Comparison of ENCODE assay signal across 8 mouse cellular contexts in the genomic region with DNA sequence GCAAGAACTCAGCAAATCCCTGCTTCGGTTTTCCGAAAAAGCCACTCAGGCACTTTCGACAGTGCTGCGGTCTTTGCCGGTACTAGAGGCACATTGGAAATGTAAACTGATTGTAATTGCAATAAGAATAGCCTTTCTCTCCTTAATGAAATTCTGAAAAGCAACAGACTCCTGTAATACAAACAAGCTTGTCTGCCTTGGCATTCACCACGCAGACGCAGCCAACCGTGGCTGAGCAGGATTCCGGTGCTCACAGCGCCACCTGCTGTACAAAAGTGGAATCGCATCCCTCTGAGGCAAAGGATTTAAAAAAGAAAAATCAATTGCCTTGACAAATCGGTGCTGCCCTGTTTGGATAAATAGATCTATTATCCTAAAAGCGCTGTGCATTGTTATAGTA.
DNase-seq lines count a peak whose midpoint lies in the region; ATAC-seq and TF ChIP-seq lines count a peak whose summit lies in the region.

No protein-coding gene starts in this region.

- no peaks in the 10 kb centered on the region; the same call in 1 of the 2 replicates for H3K4me1 ChIP-seq in cortical plate, adult 2 months (ENCODE audit: control insufficient read depth, insufficient read depth, low read length)

- peak; percentile 77 for ATAC-seq in megakaryocyte, adult 5-6 weeks (ENCODE audit: poor library complexity, severe bottlenecking)

- intact Hi-C loops in gastrocnemius, postnatal 14 days (cut with DNase I; ENCODE audit: low total_unique reads): loop anchor here (5.0 kb wide), 1 partner anchor 191 kb away; no protein-coding TSS in a partner anchor

- no peak overlapping the region for H3K27ac ChIP-seq in cortical plate, adult 2 months (ENCODE audit: insufficient read depth, low read length)

- H3K4me3 ChIP-seq in cortical plate, adult 2 months (ENCODE audit: insufficient read depth, low read length): peak overlapping the region; percentile 29

- TF ChIP-seq POLR2A in cortical plate, adult 2 months (IDR thresholded peaks at IDR 0.05; ENCODE audit: extremely low read depth, insufficient read depth, low read length): peak; percentile 45; the same call in 1 of the 2 replicates

- peak; percentile 91 for DNase-seq in ZHBTc4 (ENCODE audit: low read depth, low spot score)
- peak; percentile 87 for DNase-seq in gastrocnemius, postnatal 14 days
- peak; percentile 71 for DNase-seq in induced T-regulatory cell, adult 2 months (ENCODE audit: low read depth)
- peak; percentile 75 to 92 for DNase-seq in left cerebral cortex, adult 8-10 months (ENCODE audit: low spot score in 2 of 2)
- peak; percentile 88 for DNase-seq in right cerebral cortex, adult 18-20 months
- peak; percentile 67 for DNase-seq in urinary bladder, adult 2 months (ENCODE audit: low spot score)

- peak; percentile 99 for TF ChIP-seq CTCF in cortical plate, adult 2 months (IDR thresholded peaks at IDR 0.05; ENCODE audit: extremely low read depth, insufficient read depth, low read length)
